Mouse (Mus musculus): ENCODE results near the gene Ttll3. TPM values are rescaled to one million over a fixed set of nuclear protein-coding genes. Genes with fewer than 3 reads are reported as not detected.

Ttll3 gene
- polyA plus RNA-seq, 1 experiment from 2014 or later, result 4.8 TPM

DNA sequence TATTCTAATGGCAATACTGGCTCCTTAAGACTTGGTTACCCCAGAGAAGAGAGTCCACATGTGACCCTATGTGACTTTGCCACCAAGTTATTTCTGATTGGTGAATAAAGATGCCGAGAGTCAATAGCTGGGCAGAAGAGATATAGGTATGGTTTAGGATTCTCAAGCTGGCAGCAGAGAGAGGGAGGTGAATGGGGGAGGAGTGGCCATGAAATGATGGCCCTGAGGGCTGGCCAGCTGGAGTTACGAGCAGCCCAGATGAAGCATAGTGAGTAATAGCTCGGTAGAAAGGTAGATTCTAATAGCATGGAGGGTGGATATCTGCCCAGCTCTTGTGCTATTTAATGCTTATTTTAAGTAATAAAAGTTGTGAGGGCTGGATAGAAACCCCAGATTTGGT is 36.2 kb upstream of the Ttll3 start:
- Histone ChIP-seq H3K4me1 (replicated peaks; ENCODE audit: control insufficient read depth, insufficient read depth, low read length) (no peaks in the 10 kb centered on the region), H3K4me2 (ENCODE audit: low read depth, low read length) (no peak overlapping the region), H3K36me3 (ENCODE audit: control insufficient read depth, insufficient read depth, low read length) (no peaks in the 10 kb centered on the region), H3K9ac (ENCODE audit: low read length) (no peak overlapping the region), H3K4me3 (ENCODE audit: low read length) (no peak overlapping the region), H3K9me3 (ENCODE audit: control insufficient read depth, low read length) (no peaks in the 10 kb centered on the region), H3K27me3 (ENCODE audit: control insufficient read depth, insufficient read depth, low read depth, low read length) (no peaks in the 10 kb centered on the region), H3K27ac (ENCODE audit: low read length) (no peak overlapping the region)
- 63% methylated on average over 3 of the region's 3 CpGs for WGBS
- no peak for ATAC-seq (ENCODE audit: low read depth)

DNA sequence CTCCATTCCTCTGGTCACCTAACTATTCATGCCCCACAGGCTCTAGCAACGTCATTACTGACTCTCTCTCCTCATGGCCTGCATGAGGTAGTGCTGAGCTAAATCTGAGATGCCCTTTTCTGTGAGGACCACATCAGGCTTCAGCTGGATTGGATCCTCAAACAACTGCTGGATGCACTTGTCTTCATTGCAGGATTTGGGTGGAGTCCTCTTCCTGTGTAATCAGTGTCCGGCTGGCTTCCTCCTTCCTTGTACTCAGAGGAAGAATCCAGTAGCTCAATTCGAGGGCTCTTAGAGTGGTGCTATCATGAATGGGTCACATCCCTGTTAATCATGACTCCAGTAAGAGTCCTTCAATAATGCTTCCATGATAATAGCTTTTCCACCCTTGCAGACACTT is 35.4 kb upstream of the Ttll3 start:
- Histone ChIP-seq H3K4me2 (ENCODE audit: low read depth, low read length) (no peak overlapping the region), H3K9me3 (ENCODE audit: control insufficient read depth, low read length) (no peaks in the 10 kb centered on the region), H3K9ac (ENCODE audit: low read length) (no peak overlapping the region), H3K27me3 (ENCODE audit: control insufficient read depth, insufficient read depth, low read depth, low read length) (no peaks in the 10 kb centered on the region), H3K27ac (ENCODE audit: low read length) (no peak overlapping the region), H3K4me1 (replicated peaks; ENCODE audit: control insufficient read depth, insufficient read depth, low read length) (no peaks in the 10 kb centered on the region), H3K36me3 (ENCODE audit: control insufficient read depth, insufficient read depth, low read length) (no peaks in the 10 kb centered on the region), H3K4me3 (ENCODE audit: low read length) (no peak overlapping the region)
- ATAC-seq (ENCODE audit: low read depth), result no peak
- WGBS, result 60% methylated on average over 3 of the region's 3 CpGs

DNA sequence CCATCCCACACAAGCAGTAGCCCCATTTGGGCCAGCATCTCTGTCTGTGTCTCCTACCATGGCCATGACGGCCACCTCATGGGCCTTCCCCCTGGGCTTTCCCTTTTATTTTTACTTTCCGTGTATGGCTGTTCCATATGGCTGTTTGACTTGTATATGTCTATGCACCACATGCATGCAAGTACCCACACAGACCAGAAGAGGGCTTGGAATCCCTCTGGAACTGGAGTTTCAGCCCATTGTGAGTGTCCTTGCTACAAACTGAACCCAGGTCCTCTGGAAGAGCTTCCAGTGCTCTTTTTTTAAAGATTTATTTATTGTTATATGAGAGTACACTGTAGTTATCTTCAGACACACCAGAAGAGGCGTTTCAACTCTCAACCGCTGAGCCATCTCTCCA is 27.6 kb upstream of the Ttll3 start:
- Histone ChIP-seq H3K9me3 (ENCODE audit: control insufficient read depth, low read length) (no peaks in the 10 kb centered on the region), H3K27me3 (ENCODE audit: control insufficient read depth, insufficient read depth, low read depth, low read length) (no peaks in the 10 kb centered on the region), H3K27ac (ENCODE audit: low read length) (no peak overlapping the region), H3K4me2 (ENCODE audit: low read depth, low read length) (no peak overlapping the region), H3K9ac (ENCODE audit: low read length) (no peak overlapping the region), H3K4me3 (ENCODE audit: low read length) (no peak overlapping the region), H3K36me3 (ENCODE audit: control insufficient read depth, insufficient read depth, low read length) (no peaks in the 10 kb centered on the region), H3K4me1 (replicated peaks; ENCODE audit: control insufficient read depth, insufficient read depth, low read length) (no peaks in the 10 kb centered on the region)
- no peak for ATAC-seq (ENCODE audit: low read depth)
- 70% methylated on average over 4 of the region's 4 CpGs for WGBS

DNA sequence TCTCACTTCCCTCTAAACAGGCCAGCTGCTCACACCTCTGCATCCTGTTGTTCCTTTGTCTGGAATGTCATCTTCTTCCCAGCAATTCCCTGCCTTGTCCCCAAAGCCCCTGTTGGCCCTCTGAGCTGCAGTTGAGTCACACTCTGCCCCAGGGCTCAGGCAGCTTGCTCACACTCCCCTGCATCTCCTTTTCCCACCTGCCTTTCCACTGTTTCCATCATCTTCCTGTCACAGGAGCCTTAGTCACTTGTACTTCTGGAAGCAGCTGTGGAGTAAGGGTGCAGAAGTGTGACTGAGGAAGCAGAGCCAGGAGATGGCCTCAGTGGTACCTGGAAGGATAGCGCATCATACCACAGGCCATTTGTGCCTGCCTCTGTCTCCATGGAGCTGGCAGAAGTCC is 26.8 kb upstream of the Ttll3 start:
- ATAC-seq (ENCODE audit: low read depth), result no peak
- H3K27ac ChIP-seq (ENCODE audit: low read length), result no peak overlapping the region
- no peaks in the 10 kb centered on the region for H3K4me1 ChIP-seq (replicated peaks; ENCODE audit: control insufficient read depth, insufficient read depth, low read length)
- 81% methylated on average over 1 of the region's 1 CpGs for WGBS
- H3K36me3 ChIP-seq (ENCODE audit: control insufficient read depth, insufficient read depth, low read length), result no peaks in the 10 kb centered on the region; the same call in 1 of the 2 replicates
- no peak overlapping the region for H3K4me3 ChIP-seq (ENCODE audit: low read length)
- H3K9ac ChIP-seq (ENCODE audit: low read length), result no peak overlapping the region
- no peak overlapping the region for H3K4me2 ChIP-seq (ENCODE audit: low read depth, low read length)
- H3K27me3 ChIP-seq (ENCODE audit: control insufficient read depth, insufficient read depth, low read depth, low read length), result no peaks in the 10 kb centered on the region
- no peaks in the 10 kb centered on the region for H3K9me3 ChIP-seq (ENCODE audit: control insufficient read depth, low read length)

DNA sequence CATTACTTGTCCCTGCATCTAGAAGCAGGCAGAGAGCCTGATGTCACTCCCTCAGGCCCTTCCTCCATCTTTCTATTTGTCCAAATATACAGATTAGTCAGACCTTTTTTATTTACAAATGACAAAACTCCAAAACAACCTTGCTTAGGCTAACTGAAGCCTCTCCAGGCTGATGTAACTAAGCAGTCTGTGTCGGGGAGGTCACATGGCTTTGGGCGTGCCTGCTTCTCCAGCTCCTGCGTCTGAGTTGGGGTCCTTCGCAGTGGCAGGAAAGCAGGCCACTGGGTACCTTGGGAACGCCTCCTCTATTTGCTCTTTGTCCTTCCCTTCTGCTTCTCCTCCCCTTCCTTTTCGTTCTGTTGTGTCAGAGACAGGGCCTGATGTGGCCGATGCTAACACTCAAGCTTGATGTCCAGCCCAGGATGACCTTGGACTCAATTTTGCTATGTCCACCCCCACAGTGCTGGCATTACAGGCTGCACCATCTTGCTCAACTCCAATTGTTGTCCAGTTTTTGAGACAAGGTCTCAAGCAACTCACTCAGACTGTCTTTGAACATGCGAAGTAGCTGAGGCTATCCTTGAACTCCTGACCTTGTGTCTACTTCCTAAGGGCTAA is 24.4 kb upstream of the Ttll3 start:
- no peak for ATAC-seq (ENCODE audit: low read depth)
- no peak overlapping the region for H3K9ac ChIP-seq (ENCODE audit: low read length)
- no peak overlapping the region for H3K27ac ChIP-seq (ENCODE audit: low read length)
- H3K27me3 ChIP-seq (ENCODE audit: control insufficient read depth, insufficient read depth, low read depth, low read length), result no peaks in the 10 kb centered on the region
- 60% methylated on average over 8 of the region's 8 CpGs for WGBS
- no peaks in the 10 kb centered on the region for H3K9me3 ChIP-seq (ENCODE audit: control insufficient read depth, low read length)
- no peak overlapping the region for H3K4me3 ChIP-seq (ENCODE audit: low read length)
- H3K36me3 ChIP-seq (ENCODE audit: control insufficient read depth, insufficient read depth, low read length), result peaks cover 3% of the 10 kb centered on the region
- no peaks in the 10 kb centered on the region for H3K4me1 ChIP-seq (replicated peaks; ENCODE audit: control insufficient read depth, insufficient read depth, low read length)
- H3K4me2 ChIP-seq (ENCODE audit: low read depth, low read length), result no peak overlapping the region

DNA sequence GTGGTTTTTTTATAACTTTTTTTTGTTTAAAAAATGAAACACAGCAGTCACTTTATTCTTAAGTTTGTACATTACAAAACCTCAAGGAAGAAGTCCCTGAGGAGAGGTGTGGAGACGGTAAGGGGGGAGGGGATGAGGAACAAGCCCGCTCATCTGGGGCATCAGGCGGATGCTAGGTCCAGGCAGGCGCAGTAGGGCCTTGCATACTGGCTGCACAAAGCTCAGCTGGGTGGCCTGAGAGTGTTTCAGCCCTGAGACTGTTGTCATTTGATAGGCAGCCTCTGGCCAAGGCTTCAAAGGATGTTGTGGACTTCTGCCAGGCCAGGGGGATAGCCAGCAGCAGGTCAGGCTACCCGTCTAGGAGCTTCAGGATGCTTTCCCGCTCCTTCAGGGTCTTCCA is 22.4 kb upstream of the Ttll3 start:
- 88% methylated on average over 6 of the region's 6 CpGs for WGBS
- H3K27ac ChIP-seq (ENCODE audit: low read length), result no peak overlapping the region
- H3K36me3 ChIP-seq (ENCODE audit: control insufficient read depth, insufficient read depth, low read length), result peaks cover 11% of the 10 kb centered on the region
- H3K9me3 ChIP-seq (ENCODE audit: control insufficient read depth, low read length), result no peaks in the 10 kb centered on the region
- no peaks in the 10 kb centered on the region for H3K27me3 ChIP-seq (ENCODE audit: control insufficient read depth, insufficient read depth, low read depth, low read length)
- no peak overlapping the region for H3K4me3 ChIP-seq (ENCODE audit: low read length)
- H3K4me1 ChIP-seq (replicated peaks; ENCODE audit: control insufficient read depth, insufficient read depth, low read length), result no peaks in the 10 kb centered on the region
- no peak overlapping the region for H3K4me2 ChIP-seq (ENCODE audit: low read depth, low read length)
- H3K9ac ChIP-seq (ENCODE audit: low read length), result no peak overlapping the region
- no peak for ATAC-seq (ENCODE audit: low read depth)

DNA sequence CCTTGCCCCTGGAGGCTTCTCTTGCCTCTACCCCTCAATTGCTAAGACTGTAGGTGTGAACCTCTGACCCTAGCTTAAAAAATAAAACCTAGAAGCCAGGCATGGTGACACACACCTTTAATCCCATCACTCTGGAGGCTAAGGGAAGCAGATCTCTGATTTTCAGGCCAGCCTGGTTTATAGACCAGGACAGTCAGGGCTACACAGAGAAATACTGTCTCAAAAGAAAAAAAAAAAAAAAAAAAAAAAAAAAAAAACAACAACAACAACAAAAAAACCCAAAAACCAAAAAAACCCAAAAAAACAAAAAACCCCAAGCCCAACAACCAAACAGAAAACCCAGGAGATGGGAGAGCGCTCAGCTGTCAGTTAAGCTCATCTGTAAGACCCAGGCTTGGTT is 21.5 kb upstream of the Ttll3 start:
- Histone ChIP-seq H3K4me3 (ENCODE audit: low read length) (no peak overlapping the region), H3K9me3 (ENCODE audit: control insufficient read depth, low read length) (no peaks in the 10 kb centered on the region), H3K27me3 (ENCODE audit: control insufficient read depth, insufficient read depth, low read depth, low read length) (no peaks in the 10 kb centered on the region), H3K4me1 (replicated peaks; ENCODE audit: control insufficient read depth, insufficient read depth, low read length) (no peaks in the 10 kb centered on the region), H3K36me3 (ENCODE audit: control insufficient read depth, insufficient read depth, low read length) (peaks cover 15% of the 10 kb centered on the region), H3K9ac (ENCODE audit: low read length) (no peak overlapping the region), H3K27ac (ENCODE audit: low read length) (no peak overlapping the region), H3K4me2 (ENCODE audit: low read depth, low read length) (no peak overlapping the region)
- ATAC-seq (ENCODE audit: low read depth), result no peak
- 93% methylated on average over 1 of the region's 1 CpGs for WGBS

DNA sequence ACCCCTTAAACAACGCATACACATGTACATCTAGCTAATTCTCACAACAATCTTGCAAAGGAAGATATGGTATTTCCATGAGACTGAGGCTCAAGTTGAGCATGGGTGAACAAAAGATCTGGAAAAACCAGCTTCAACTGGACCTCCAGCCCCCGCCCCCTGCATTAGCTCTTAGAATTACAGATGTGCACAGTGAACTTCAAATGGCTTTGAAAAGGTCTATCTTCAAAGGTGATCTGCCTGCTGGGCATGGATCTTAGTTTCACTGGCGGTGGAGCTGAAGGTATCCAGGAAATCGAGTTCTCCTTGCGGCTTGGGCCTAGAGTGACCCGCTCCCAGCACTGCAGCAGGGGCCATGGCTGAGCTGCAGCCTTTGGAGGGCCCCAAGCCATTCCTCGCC is 20.9 kb upstream of the Ttll3 start:
- WGBS, result 87% methylated on average over 7 of the region's 7 CpGs
- Histone ChIP-seq H3K9me3 (ENCODE audit: control insufficient read depth, low read length) (no peaks in the 10 kb centered on the region), H3K4me3 (ENCODE audit: low read length) (no peak overlapping the region), H3K27ac (ENCODE audit: low read length) (no peak overlapping the region), H3K36me3 (ENCODE audit: control insufficient read depth, insufficient read depth, low read length) (peaks cover 15% of the 10 kb centered on the region), H3K9ac (ENCODE audit: low read length) (no peak overlapping the region), H3K4me1 (replicated peaks; ENCODE audit: control insufficient read depth, insufficient read depth, low read length) (no peaks in the 10 kb centered on the region), H3K4me2 (ENCODE audit: low read depth, low read length) (no peak overlapping the region), H3K27me3 (ENCODE audit: control insufficient read depth, insufficient read depth, low read depth, low read length) (no peaks in the 10 kb centered on the region)
- no peak for ATAC-seq (ENCODE audit: low read depth)

DNA sequence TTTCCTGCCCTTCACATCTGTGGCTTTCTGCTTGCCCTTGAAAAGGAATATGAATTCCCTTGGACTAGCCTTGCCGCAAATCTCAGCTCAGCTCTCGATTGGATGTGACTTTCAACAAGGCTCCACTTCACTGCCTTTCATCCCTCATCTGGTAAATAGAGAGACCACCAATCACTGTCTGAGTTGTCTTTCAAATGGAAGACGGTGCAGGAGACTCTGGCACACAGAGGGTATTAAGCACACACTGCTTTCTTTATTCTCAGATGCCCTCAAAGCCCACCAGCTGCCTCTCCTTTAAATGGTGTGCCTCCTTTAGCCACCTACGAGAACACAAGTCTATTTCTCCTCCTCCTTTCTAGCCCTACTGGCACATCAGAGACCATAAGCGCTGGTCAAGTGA is 20.5 kb upstream of the Ttll3 start:
- H3K27ac ChIP-seq (ENCODE audit: low read length), result no peak overlapping the region

More for the DNA sequence above, 20.5 kb upstream of the Ttll3 start:
- no peak for ATAC-seq (ENCODE audit: low read depth)
- Histone ChIP-seq H3K9me3 (ENCODE audit: control insufficient read depth, low read length) (no peaks in the 10 kb centered on the region), H3K4me1 (replicated peaks; ENCODE audit: control insufficient read depth, insufficient read depth, low read length) (no peaks in the 10 kb centered on the region), H3K4me2 (ENCODE audit: low read depth, low read length) (no peak overlapping the region), H3K4me3 (ENCODE audit: low read length) (no peak overlapping the region), H3K36me3 (ENCODE audit: control insufficient read depth, insufficient read depth, low read length) (peaks cover 18% of the 10 kb centered on the region), H3K27me3 (ENCODE audit: control insufficient read depth, insufficient read depth, low read depth, low read length) (no peaks in the 10 kb centered on the region), H3K9ac (ENCODE audit: low read length) (no peak overlapping the region)
- WGBS, result 80% methylated on average over 5 of the region's 5 CpGs
